Comparison of ENCODE assay signal across 8 mouse cellular contexts in the genomic region with DNA sequence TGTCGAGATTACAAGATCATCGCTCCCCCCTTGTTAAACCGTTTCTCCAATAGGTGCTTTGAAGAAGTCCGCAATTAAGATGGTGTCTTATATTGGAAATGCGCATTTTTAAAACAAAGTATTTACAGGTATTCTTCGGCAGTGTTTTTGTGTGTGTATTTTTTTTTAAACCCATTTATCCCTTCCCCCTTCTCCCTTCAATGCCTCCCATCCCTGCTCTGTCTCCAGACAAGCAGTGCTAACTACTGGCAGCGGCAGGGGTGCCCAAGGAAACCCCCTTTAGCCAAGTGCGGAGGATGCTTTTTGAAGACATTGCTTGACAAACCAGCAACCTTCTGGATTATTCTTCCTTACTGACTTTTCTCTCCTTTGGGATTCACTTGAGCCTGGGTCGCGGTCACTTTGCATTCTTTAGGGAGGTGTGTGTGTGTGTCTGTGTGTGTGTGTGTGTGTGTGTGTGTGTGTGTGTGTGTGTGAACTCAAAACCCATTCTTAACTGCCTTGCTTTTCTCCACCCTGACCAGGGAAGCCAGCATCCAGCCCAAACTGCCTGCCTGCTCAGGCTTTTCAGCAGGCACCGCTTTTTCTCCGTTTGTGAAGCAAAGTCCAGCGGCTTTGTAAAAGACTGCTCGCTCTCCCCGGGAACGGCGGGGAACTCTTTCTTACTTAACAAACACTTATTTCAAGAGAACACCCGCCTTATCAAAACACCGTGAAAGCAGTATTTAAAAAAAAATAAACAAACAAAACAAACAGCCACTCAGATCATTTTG.
A peak's percentile ranks its signal among the peaks of the same experiment; 100 is the strongest.
DNase-seq lines count a peak whose midpoint lies in the region; ATAC-seq and TF ChIP-seq lines count a peak whose summit lies in the region.

No protein-coding gene starts in this region.

- H3K36me3 ChIP-seq in lung, embryonic 14.5 days (ENCODE audit: insufficient read depth): no peaks in the 10 kb centered on the region
- no peaks in the 10 kb centered on the region for H3K36me3 ChIP-seq in forebrain, postnatal 0 days (ENCODE audit: insufficient read depth)
- no peaks in the 10 kb centered on the region for H3K36me3 ChIP-seq in limb, embryonic 13.5 days
- no peaks in the 10 kb centered on the region for H3K36me3 ChIP-seq in stomach, embryonic 16.5 days (ENCODE audit: control insufficient read depth, insufficient read depth, low read length)

- peak; percentile 37 for DNase-seq in lung, embryonic 14.5 days
- DNase-seq in lung, postnatal 25 days (ENCODE audit: low spot score): no peak
- peak; percentile 64 for DNase-seq in forebrain, postnatal 0 days
- no peak for DNase-seq in ovary, postnatal 10 days (ENCODE audit: low spot score)

- TF ChIP-seq CTCF in lung, embryonic 14.5 days (IDR thresholded peaks at IDR 0.05; ENCODE audit: low read depth): no peak
- no peak for TF ChIP-seq CTCF in forebrain, postnatal 0 days (IDR thresholded peaks at IDR 0.05; ENCODE audit: low read depth)

- no peak overlapping the region for H3K27ac ChIP-seq in lung, embryonic 14.5 days (ENCODE audit: low read depth)
- H3K27ac ChIP-seq in forebrain, postnatal 0 days (ENCODE audit: low read depth, low read length): peak overlapping the region; percentile 81
- H3K27ac ChIP-seq in limb, embryonic 13.5 days: no peak overlapping the region
- no peak overlapping the region for H3K27ac ChIP-seq in stomach, embryonic 16.5 days (ENCODE audit: low read length)

- H3K27me3 ChIP-seq in lung, embryonic 14.5 days (ENCODE audit: insufficient read depth, low read length): peaks cover 16% of the 10 kb centered on the region; the same call in 1 of the 2 replicates
- no peaks in the 10 kb centered on the region; the same call in 1 of the 2 replicates for H3K27me3 ChIP-seq in forebrain, postnatal 0 days (ENCODE audit: insufficient read depth, low read length)
- H3K27me3 ChIP-seq in limb, embryonic 13.5 days: peaks cover 38% of the 10 kb centered on the region
- peaks cover 7% of the 10 kb centered on the region for H3K27me3 ChIP-seq in stomach, embryonic 16.5 days (ENCODE audit: control insufficient read depth, insufficient read depth, low read length)

- H3K9ac ChIP-seq in lung, embryonic 14.5 days: no peak overlapping the region
- H3K9ac ChIP-seq in forebrain, postnatal 0 days: peak overlapping the region; percentile 39
- H3K9ac ChIP-seq in limb, embryonic 13.5 days: no peak overlapping the region
- H3K9ac ChIP-seq in stomach, embryonic 16.5 days (ENCODE audit: low read length): no peak overlapping the region

- H3K4me3 ChIP-seq in lung, embryonic 14.5 days (ENCODE audit: low read depth, low read length): peak overlapping the region; percentile 16; the same call in 1 of the 2 replicates
- peak overlapping the region; percentile 14; the same call in 1 of the 2 replicates for H3K4me3 ChIP-seq in forebrain, postnatal 0 days (ENCODE audit: low read depth, low read length)
- peak overlapping the region; percentile 24 for H3K4me3 ChIP-seq in limb, embryonic 13.5 days
- peak overlapping the region; percentile 25 for H3K4me3 ChIP-seq in stomach, embryonic 16.5 days (replicated peaks; ENCODE audit: low read length)

- ATAC-seq in lung, embryonic 14.5 days (ENCODE audit: insufficient read depth): no peak
- ATAC-seq in forebrain, postnatal 0 days: no peak; the same call in 1 of the 2 replicates
- no peak for ATAC-seq in limb, embryonic 13.5 days (ENCODE audit: low FRiP score, low read depth)
- no peak for ATAC-seq in stomach, embryonic 16.5 days (ENCODE audit: insufficient read depth, low FRiP score)
- ATAC-seq in erythroblast, adult 5-6 weeks (replicated peaks; ENCODE audit: low FRiP score, poor library complexity, severe bottlenecking): no peak
- no peak for ATAC-seq in megakaryocyte, adult 5-6 weeks (ENCODE audit: poor library complexity, severe bottlenecking)

- peak overlapping the region; percentile 52 for H3K4me2 ChIP-seq in lung, embryonic 14.5 days
- H3K4me2 ChIP-seq in forebrain, postnatal 0 days (ENCODE audit: low read depth): peak overlapping the region; percentile 34
- H3K4me2 ChIP-seq in limb, embryonic 13.5 days (replicated peaks): peak overlapping the region; percentile 57
- H3K4me2 ChIP-seq in stomach, embryonic 16.5 days (ENCODE audit: low read depth, low read length): peak overlapping the region; percentile 40

- H3K9me3 ChIP-seq in lung, embryonic 14.5 days (ENCODE audit: low read depth, low read length): no peaks in the 10 kb centered on the region
- H3K9me3 ChIP-seq in forebrain, postnatal 0 days (ENCODE audit: low read length): no peaks in the 10 kb centered on the region
- H3K9me3 ChIP-seq in limb, embryonic 13.5 days: no peaks in the 10 kb centered on the region
- no peaks in the 10 kb centered on the region for H3K9me3 ChIP-seq in stomach, embryonic 16.5 days (replicated peaks; ENCODE audit: control insufficient read depth, low read length)

- no peaks in the 10 kb centered on the region for H3K4me1 ChIP-seq in lung, embryonic 14.5 days (ENCODE audit: insufficient read depth)
- peaks cover 19% of the 10 kb centered on the region for H3K4me1 ChIP-seq in forebrain, postnatal 0 days (ENCODE audit: insufficient read depth)
- peaks cover 10% of the 10 kb centered on the region for H3K4me1 ChIP-seq in limb, embryonic 13.5 days
- 0 out of 2 replicates have a peak, but pooled peaks cover 3% of the 10 kb centered on the region for H3K4me1 ChIP-seq in stomach, embryonic 16.5 days (ENCODE audit: control insufficient read depth, insufficient read depth, low read length)

- 21% methylated on average over 19 of the region's 19 CpGs for WGBS in lung, embryonic 14.5 days
- 6% methylated on average over 19 of the region's 19 CpGs for WGBS in forebrain, postnatal 0 days
- WGBS in limb, embryonic 13.5 days: 24% methylated on average over 19 of the region's 19 CpGs
- 26% methylated on average over 19 of the region's 19 CpGs for WGBS in stomach, embryonic 16.5 days

Comparison
In these comparisons a context has a peak if more than half of its experiments do, and no peak if none do; other contexts are left out.
1. DNase-seq: peak in lung, embryonic 14.5 days (single experiment) and forebrain, postnatal 0 days (single experiment); none in lung, postnatal 25 days (single experiment) and ovary, postnatal 10 days (single experiment).
2. Peak in every context shown above with its lines, with median percentiles within 50 percentile points of each other: H3K4me2 ChIP-seq and H3K4me3 ChIP-seq.